Mouse (Mus musculus) G1E (cell line): Measurements from ENCODE around the gene Canx.

ENCODE experiments used
- CTCF ChIP-seq: IDR thresholded peaks from 2 replicates; pipeline ENCODE4 v1.5.1; 2012; ENCODE audit warnings: low read depth, low read length, inconsistent platforms, mixed read lengths
- GATA1 ChIP-seq: IDR thresholded peaks from 2 replicates; pipeline ENCODE4 v1.6.1; 2012; ENCODE audit warnings: borderline replicate concordance, low read length, inconsistent platforms, mixed read lengths
- GATA2 ChIP-seq: IDR thresholded peaks from 2 replicates; pipeline ENCODE4 v1.6.1; 2012; ENCODE audit warnings: low read depth, low read length, inconsistent platforms, borderline replicate concordance

DNA sequence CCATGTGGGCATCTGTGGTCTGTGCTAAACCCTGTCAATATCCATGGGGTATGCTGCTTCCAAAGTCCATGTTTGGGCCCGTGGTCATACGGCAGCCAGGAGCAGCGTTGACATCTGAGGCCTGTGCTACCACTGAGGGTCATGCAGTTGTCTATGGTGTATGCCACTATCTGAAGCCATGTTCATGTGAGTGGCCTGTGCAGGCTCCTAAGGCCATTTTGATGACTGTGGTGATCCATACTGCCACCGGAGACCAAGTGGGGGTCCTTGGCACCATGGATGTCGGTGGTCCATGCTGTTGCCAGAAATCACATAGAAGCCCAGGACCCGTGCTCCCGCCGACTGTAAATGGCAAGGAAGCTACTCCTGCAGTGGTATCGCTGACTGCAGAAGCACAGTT is 42.1 kb upstream of the Canx start:
- TF ChIP-seq CTCF (no peak), GATA2 (no peak), GATA1 (no peak)
